Mouse (Mus musculus) megakaryocyte, embryonic 14.5 days (primary cell): Measurements from ENCODE around the gene Coro1b. TPM values are rescaled to one million over a fixed set of nuclear protein-coding genes. Genes with fewer than 3 reads are reported as not detected.

Experiments
- H3K27me3 ChIP-seq: replicated peaks from 2 replicates; pipeline ENCODE3; 2012; ENCODE audit warnings: inconsistent platforms
- H3K36me3 ChIP-seq: replicated peaks from 2 replicates; pipeline ENCODE3; 2012; ENCODE audit warnings: low read length, inconsistent platforms, mixed read lengths
- H3K4me1 ChIP-seq: 2 replicates; pipeline ENCODE4 v1.6.1; 2012; ENCODE audit warnings: inconsistent platforms
- H3K4me3 ChIP-seq: replicated peaks from 2 replicates; pipeline ENCODE3; 2012; ENCODE audit warnings: moderate library complexity, mild to moderate bottlenecking, inconsistent platforms
- H3K9me3 ChIP-seq: 2 replicates; pipeline ENCODE4 v1.6.1; 2012; ENCODE audit warnings: inconsistent platforms
- FLI1 ChIP-seq: IDR thresholded peaks from 2 replicates; pipeline ENCODE4 v1.6.1; 2012; ENCODE audit warnings: low read length, inconsistent platforms, mixed read lengths
- GATA1 ChIP-seq: IDR thresholded peaks from 3 replicates; pipeline ENCODE4 v1.6.1; 2012; ENCODE audit warnings: mixed read lengths, low read length, inconsistent platforms, borderline replicate concordance
- polyA plus RNA-seq: library from polyadenylated mRNA; stranded (reverse); fragments of >175 nt; gene quantifications from 2 replicates; pipeline ENCODE4 v1.2.3, GENCODE M21; 2012; ENCODE audit warnings: low replicate concordance; ENCODE audit not compliant: insufficient read depth

Coro1b gene
- polyA plus RNA-seq, 1 experiment = 364 TPM

DNA sequence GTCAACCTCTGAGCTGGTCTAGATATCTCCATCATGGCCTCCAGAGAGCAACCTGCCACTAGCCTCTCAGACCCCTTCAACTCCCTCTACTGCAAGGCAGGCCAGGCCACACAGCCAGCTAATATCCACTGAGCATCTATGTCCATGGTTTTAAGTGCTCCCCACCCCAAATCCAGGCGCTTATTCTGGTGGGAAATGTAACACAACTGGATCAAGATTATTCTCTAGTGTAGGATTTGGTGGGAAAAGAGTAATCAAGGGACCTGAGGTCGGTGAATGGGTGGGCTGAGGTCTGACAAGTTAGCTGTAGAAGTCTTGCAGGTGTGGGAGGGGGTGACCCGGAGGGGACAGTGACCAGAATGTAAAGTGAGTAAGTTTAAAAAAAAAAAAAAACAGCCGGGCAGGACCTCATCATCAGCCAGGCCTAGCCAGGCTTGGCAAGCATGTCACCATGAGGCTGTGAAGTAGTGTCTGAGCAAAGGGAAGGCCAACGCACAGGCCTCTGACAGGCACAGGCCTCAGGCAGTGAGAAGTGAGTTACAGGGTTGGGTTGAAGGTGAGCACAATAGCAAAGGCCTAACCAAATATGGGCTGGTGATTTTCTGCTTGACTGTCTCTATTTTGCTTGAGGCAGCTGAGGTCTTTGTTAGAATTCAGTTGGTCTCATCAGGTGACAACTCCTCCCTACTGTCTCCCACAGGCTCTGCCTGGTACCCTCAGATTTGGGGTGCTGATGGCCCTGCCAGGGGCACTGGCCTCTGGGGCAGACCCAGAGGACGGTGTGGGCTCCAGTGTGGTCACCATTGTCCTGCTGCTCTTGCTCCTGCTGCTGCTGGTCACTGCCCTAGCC is 7.0 kb downstream of the Coro1b start:
- H3K36me3 ChIP-seq = peaks cover 97% of the 10 kb centered on the region
- H3K9me3 ChIP-seq = no peaks in the 10 kb centered on the region
- no peak for TF ChIP-seq GATA1
- TF ChIP-seq FLI1 = no peak
- peak overlapping the region; percentile 81 for H3K4me3 ChIP-seq
- H3K4me1 ChIP-seq = peaks cover 87% of the 10 kb centered on the region
- no peaks in the 10 kb centered on the region for H3K27me3 ChIP-seq

DNA sequence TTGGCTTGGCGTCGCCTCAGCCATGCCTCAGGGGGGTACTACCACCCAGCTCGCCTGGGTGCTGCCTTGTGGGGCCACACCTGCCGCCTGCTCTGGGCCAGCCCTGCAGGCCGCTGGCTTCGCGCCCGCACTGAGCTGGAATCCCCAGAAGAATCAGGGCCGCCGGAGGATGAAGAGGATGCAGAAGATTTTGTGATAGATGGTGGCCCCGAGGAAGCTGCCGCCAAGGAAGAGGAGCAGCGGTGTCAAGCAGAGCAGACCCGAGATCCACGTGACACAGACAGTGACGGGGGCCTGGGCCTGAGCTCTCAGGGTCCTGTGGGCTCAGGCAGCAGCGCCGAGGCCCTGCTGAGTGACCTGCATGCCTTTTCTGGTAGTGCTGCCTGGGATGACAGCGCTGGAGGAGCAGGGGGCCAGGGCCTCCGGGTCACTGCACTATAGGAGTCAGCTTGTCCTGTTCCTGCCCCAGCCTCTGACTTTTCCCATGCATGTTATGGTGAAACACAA is 7.7 kb downstream of the Coro1b start:
- Histone ChIP-seq H3K4me1 (peaks cover 85% of the 10 kb centered on the region), H3K27me3 (no peaks in the 10 kb centered on the region), H3K4me3 (no peak overlapping the region), H3K9me3 (no peaks in the 10 kb centered on the region), H3K36me3 (peaks cover 97% of the 10 kb centered on the region)
- no peak for TF ChIP-seq GATA1
- no peak for TF ChIP-seq FLI1

DNA sequence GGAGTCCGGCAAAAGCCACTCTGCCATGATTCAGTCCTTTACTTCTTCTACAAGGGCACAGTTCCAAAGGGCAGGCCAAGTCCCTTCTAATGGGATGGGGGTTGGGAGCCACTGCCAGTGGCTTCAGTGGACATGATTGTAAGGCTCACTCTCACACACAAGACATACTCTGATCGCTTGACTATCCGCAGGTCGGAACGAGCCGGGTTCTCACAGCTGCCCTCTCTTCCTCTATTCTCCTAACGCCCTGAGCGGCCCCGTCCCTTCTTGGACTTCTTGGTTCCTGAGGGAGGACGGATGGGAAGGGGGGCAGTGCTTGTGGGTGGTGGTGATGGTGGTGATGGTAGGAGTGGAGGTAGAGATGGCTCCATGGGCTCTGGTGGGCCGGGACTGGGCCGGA is 8.4 kb downstream of the Coro1b start:
- H3K36me3 ChIP-seq = peaks cover 97% of the 10 kb centered on the region

DNA sequence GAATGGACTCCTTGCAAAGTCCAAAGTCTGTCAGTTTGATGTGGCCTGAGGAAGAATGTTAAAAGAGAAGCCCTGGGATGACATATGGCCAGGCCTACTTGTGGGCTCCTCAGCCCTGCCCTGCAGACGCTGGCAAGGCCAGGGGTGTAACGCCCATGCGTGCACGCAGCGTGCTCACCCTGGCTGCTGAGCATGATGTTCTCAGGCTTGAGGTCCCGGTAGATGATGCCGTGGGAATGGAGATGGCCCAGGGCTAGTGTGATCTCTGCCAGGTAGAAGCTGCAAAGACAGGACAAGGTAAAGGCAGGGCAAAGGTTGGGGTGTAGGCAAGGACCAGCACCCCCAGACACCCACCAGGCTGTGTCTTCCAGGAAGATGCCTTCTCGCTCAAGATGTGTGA is 10.6 kb downstream of the Coro1b start:
- no peak for TF ChIP-seq FLI1
- peaks cover 76% of the 10 kb centered on the region for H3K4me1 ChIP-seq
- H3K9me3 ChIP-seq = no peaks in the 10 kb centered on the region
- H3K27me3 ChIP-seq = no peaks in the 10 kb centered on the region
- peaks cover 78% of the 10 kb centered on the region for H3K36me3 ChIP-seq
- H3K4me3 ChIP-seq = no peak overlapping the region

More for the DNA sequence above, 8.4 kb downstream of the Coro1b start:
- Histone ChIP-seq H3K4me1 (peaks cover 82% of the 10 kb centered on the region), H3K4me3 (no peak overlapping the region), H3K27me3 (no peaks in the 10 kb centered on the region), H3K9me3 (no peaks in the 10 kb centered on the region)
- TF ChIP-seq GATA1 (no peak), FLI1 (no peak)

DNA sequence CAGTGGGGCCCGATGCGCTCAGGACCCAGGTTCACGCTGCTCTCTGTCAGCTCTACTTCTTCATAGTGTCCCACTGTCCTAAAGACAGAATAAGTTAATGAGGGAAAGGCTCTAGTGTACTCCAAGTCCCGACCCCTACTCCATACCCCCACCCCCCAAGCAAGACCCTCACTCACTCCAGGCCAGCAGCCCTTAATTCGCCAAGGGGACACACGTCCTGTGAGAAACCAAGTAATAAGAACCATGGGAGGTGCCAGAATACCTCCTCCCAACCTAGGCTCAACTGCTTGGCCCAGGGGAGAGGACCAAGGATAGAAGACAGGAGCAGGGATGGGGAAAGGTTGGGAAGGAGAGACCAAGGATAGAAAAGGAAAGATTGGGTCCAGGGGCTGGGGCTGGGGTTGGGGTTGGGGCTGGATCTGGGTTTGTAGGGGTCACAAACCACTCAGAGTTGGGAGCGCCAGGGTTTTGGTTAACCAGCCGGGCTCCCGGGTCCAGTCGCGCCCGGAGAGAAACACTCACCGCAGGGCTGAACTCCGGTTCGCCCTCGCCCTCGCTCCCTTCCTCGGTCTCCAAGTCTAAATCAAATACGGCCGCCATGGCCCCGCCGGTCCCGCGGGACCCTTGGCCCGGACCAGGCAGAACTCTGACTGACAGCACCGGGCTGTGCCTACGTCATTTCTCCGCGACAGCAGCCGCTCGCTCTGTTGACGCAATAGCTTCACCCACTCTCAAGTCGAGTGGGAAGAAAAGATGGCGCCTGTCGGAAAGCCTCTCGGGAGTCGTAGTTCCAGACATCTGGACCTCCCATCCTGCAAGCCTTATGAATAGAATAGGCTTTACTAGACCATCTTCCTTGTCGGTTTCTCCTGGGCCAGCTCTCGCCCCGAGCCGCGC is 14.5 kb downstream of the Coro1b start, which contains the start of gene Rps6kb2:
Gene Rps6kb2 (minus strand): TSS at position 709 of the 897 bp plus-strand sequence.
- peaks cover 41% of the 10 kb centered on the region for H3K36me3 ChIP-seq
- peak within 1 kb of the TSS; percentile 94 for H3K4me3 ChIP-seq
- no peaks in the 10 kb centered on the region for H3K9me3 ChIP-seq
- H3K27me3 ChIP-seq = no peaks in the 10 kb centered on the region
- peaks cover 77% of the 10 kb centered on the region for H3K4me1 ChIP-seq
- TF ChIP-seq FLI1 (no peak), GATA1 (no peak)

DNA sequence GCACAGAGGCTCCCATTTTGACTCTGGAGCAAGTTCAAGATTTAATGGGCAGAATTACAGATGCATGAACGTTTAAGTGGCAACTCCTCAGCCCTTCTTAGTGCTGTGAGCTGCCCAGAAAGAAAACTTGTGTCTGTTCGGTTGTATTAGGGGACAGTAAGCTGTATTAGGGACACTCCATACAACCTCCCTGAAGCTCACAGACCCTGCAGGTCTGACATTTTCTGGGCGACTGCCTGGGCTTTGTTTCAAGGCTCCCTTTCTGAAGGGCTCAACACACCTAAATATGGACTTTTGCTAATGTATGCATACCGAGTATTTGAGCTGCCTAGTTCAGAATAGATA is 15.1 kb downstream of the Coro1b start:
- Histone ChIP-seq H3K9me3 (no peaks in the 10 kb centered on the region), H3K4me3 (peak overlapping the region; percentile 94), H3K27me3 (no peaks in the 10 kb centered on the region), H3K36me3 (peaks cover 35% of the 10 kb centered on the region), H3K4me1 (peaks cover 79% of the 10 kb centered on the region)
- TF ChIP-seq GATA1 (no peak), FLI1 (no peak)

DNA sequence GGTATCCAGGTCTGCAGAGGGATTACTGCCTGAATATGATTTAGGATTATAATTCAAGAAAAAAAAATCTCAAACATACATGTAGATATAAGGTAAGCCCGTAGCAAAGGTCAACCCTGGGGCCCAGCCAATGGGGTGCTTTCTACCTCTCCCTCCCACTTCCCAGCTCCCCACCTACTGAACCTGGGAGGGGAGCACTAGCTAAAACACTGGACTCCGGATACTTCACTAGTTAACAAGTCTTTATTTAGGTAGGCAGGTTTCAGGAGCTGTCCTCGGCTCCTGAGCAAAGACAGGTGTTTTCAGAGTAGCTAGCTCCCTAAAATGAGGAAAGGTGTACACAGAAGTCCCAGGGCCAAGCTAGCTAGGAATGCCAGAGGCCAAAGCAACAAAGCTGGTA is 15.7 kb downstream of the Coro1b start:
- H3K9me3 ChIP-seq = no peaks in the 10 kb centered on the region
- peaks cover 29% of the 10 kb centered on the region for H3K36me3 ChIP-seq
- peaks cover 75% of the 10 kb centered on the region for H3K4me1 ChIP-seq
- no peaks in the 10 kb centered on the region for H3K27me3 ChIP-seq
- TF ChIP-seq FLI1 (no peak), GATA1 (no peak)
- no peak overlapping the region for H3K4me3 ChIP-seq

DNA sequence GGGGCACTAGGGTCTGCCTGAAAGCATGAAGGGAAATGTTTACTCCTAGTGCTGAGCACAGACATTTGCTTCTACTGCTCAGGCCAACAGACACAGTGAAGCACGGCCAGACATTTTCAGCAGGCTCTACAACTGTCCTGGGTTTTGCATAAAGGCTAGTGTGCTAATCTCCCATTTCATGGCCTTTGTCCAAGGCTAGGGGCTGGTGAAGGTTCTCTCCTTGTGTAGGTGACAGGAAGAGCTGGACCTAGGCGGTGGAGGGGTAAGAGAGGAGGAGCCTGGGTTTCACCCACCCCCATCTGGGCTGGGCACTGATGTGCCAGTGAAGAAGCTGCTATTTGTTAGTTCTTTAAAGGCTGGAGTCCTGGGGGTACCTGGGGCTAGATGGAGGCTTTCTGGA is 16.3 kb downstream of the Coro1b start:
- TF ChIP-seq GATA1 (no peak), FLI1 (no peak)
- Histone ChIP-seq H3K27me3 (no peaks in the 10 kb centered on the region), H3K36me3 (peaks cover 23% of the 10 kb centered on the region), H3K4me1 (peaks cover 72% of the 10 kb centered on the region), H3K4me3 (no peak overlapping the region), H3K9me3 (no peaks in the 10 kb centered on the region)

DNA sequence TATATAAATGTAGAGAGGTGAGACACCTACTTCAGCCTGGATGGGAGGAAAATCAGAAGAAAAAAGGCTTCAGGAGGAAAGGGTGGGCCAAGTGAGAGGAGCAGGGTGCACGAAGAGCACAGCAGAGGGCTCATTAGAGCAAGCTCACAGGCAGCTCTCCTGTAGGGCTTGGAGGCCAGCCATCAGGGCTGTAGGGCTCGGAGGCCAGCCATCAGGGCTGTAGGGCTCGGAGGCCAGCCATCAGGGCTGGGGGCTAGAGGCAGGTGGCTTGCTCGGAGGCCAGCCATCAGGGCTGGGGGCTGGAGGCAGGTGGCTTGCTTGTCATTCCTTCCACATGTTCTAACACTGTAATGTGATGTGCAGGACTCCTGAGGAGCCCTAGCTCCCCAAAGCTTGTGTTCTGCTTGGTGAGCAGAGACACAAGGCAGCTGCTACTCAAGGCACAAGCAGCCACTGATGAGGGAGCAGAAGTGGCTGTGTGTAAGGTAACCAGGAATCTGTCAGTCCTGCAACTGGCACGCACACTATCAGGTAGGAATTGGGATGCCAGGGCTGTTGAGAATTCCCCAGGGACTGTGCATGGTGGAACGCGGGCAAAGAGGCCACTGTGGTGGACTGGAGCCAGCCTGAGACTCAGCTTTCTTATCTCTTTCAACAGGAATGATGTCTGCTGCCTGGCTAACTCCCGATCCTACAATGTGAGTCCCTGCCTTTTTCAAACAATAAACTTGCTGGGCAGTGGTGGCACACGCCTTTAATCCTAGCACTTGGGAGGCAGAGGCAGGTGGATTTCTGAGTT is 18.5 kb downstream of the Coro1b start:
- no peaks in the 10 kb centered on the region for H3K27me3 ChIP-seq
- no peaks in the 10 kb centered on the region for H3K9me3 ChIP-seq
- peaks cover 3% of the 10 kb centered on the region for H3K36me3 ChIP-seq
- peaks cover 84% of the 10 kb centered on the region for H3K4me1 ChIP-seq
- TF ChIP-seq FLI1 = no peak
- no peak for TF ChIP-seq GATA1
- H3K4me3 ChIP-seq = peak overlapping the region; percentile 24
